Mouse (Mus musculus) hindbrain, postnatal 0 days (tissue): Measurements from ENCODE around the gene Gatd1. TPM values are rescaled to one million over a fixed set of nuclear protein-coding genes. Genes with fewer than 3 reads are reported as not detected.

Experiments used
- ATAC-seq: fragments of 200-750 bp; cut with Nextera tagmentation; 2 replicates; pipeline ENCODE4 v1.8.0; 2017; ENCODE audit warnings: mild to moderate bottlenecking, moderate TSS enrichment, moderate library complexity
- DNase-seq: peaks from one replicate; pipeline ENCODE4 v3.0.0-alpha.2; 2015; ENCODE audit warnings: low spot score
- H3K27ac ChIP-seq: fragments of 300-500 bp; sonication (generic); 2 replicates; pipeline ENCODE4 v1.5.1; 2014; ENCODE audit warnings: mild to moderate bottlenecking
- H3K27me3 ChIP-seq: fragments of 300-500 bp; sonication (generic); 2 replicates; pipeline ENCODE4 v1.6.1; 2014; ENCODE audit warnings: low read length, mixed read lengths; ENCODE audit not compliant: insufficient read depth
- H3K36me3 ChIP-seq: fragments of 300-500 bp; sonication (generic); 2 replicates; pipeline ENCODE4 v1.6.1; 2014; ENCODE audit warnings: low read length, mixed read lengths; ENCODE audit not compliant: insufficient read depth
- H3K4me1 ChIP-seq: fragments of 300-500 bp; sonication (generic); 2 replicates; pipeline ENCODE4 v1.6.1; 2014; ENCODE audit warnings: antibody characterized with exemption, low read length, mixed read lengths; ENCODE audit not compliant: insufficient read depth
- H3K4me2 ChIP-seq: fragments of 300-500 bp; sonication (generic); 2 replicates; pipeline ENCODE4 v1.6.1; 2014; ENCODE audit warnings: low read depth, mild to moderate bottlenecking, low read length, moderate library complexity, mixed read lengths
- H3K4me3 ChIP-seq: fragments of 300-500 bp; sonication (generic); 2 replicates; pipeline ENCODE4 v1.5.1; 2014; ENCODE audit warnings: low read length
- H3K9ac ChIP-seq: fragments of 300-500 bp; sonication (generic); replicated peaks from 2 replicates; pipeline ENCODE4 v1.6.1; 2014; ENCODE audit warnings: mild to moderate bottlenecking, low read length, moderate library complexity, mixed read lengths
- H3K9me3 ChIP-seq: fragments of 300-500 bp; sonication (generic); 2 replicates; pipeline ENCODE4 v1.6.1; 2016; ENCODE audit warnings: low read length, mixed read lengths
- CTCF ChIP-seq: IDR thresholded peaks from 2 replicates; pipeline ENCODE4 v1.5.1; 2016; ENCODE audit warnings: antibody characterized with exemption, control low read depth, low read depth
- WGBS: fragments of 180-500 bp; shearing (Covaris S2); extraction: QIAGEN DNeasy Blood & Tissue Kit; methylation state at CpG from one replicate; pipeline ENCODE4 v1.1.7; 2014; 5-methylcytosine and 5-hydroxymethylcytosine counted together
- polyA plus RNA-seq: library from polyadenylated mRNA; unstranded; fragments of >200 nt; fragmentation: Nextera tagmentation; extraction: Ambion mirVana; gene quantifications from 2 replicates; pipeline ENCODE4 v1.2.1, GENCODE M21; 2015
- total RNA-seq: library from RNA; depleted of rRNA; stranded (reverse); fragments of >200 nt; gene quantifications from 2 replicates; pipeline ENCODE4 v1.2.3, GENCODE M21; 2014; rRNA removed

The Gatd1 gene
- total and polyA plus RNA-seq, 2 experiments from 2014 or later: 49.4 to 74.4 TPM

DNA sequence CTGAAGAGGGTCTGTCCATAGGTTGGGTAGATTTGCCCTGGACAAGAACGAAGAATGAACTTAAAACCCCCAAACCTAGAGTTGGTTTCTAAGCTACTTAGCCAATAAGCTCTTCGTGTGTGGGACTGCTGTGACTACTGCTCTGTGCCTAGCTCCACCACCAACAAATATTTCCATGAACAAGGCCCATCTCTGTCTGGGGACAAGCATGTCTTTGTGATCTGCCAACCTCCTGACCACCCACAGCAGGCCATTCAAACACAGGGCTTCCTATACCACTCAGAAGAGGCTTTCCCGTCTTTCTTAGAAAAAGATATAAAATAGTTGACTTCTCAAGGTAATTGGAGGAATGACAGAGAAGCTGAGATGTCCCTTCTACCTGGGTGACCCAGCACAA is 48.9 kb downstream of the Gatd1 start:
- H3K4me1 ChIP-seq: no peaks in the 10 kb centered on the region
- H3K36me3 ChIP-seq: no peaks in the 10 kb centered on the region
- no peak overlapping the region for H3K4me3 ChIP-seq
- H3K27me3 ChIP-seq: no peaks in the 10 kb centered on the region
- TF ChIP-seq CTCF: no peak
- H3K27ac ChIP-seq: no peak overlapping the region
- 66% methylated on average over 3 of the region's 3 CpGs for WGBS
- ATAC-seq (no peak), DNase-seq (no peak)
- no peak overlapping the region for H3K4me2 ChIP-seq
- H3K9ac ChIP-seq: no peak overlapping the region
- H3K9me3 ChIP-seq: no peaks in the 10 kb centered on the region

DNA sequence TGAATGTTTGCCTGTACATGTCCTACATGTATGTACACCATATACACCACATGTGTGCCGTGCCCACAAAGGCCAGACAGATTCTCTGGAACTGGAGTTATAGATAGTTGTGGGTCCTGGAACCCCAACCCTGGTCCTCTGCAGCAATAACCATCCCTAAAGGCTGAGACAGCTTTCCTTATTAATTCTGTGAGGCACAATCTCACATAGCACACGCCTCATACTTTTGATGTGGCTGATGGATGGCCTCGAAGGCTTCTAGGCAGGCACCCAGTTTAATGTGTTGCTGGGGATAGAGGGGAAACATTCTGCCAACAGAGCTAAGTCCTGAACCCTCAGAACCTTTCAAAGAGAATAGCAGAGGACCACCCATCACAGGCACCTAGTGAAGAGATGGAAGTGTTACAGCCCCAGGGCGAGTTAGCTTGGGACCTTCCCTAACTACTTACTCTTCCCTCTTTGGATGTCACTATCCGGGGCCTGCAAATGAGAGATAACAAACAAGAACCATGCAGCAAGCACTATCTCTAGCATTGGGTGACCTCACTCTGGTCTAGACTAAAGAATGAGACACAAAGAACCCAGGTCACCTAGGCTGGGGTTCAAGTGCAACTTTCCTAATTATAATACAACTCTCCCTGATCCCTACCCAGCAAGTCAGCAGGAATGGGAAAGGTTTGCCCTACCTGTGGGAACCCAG is 49.4 kb downstream of the Gatd1 start:
- Histone ChIP-seq H3K9ac (no peak overlapping the region), H3K36me3 (no peaks in the 10 kb centered on the region), H3K4me3 (no peak overlapping the region), H3K27ac (no peak overlapping the region), H3K9me3 (no peaks in the 10 kb centered on the region), H3K4me2 (no peak overlapping the region), H3K4me1 (no peaks in the 10 kb centered on the region), H3K27me3 (no peaks in the 10 kb centered on the region)
- ATAC-seq: no peak
- no peak for DNase-seq
- TF ChIP-seq CTCF: no peak
- 81% methylated on average over 5 of the region's 5 CpGs for WGBS

DNA sequence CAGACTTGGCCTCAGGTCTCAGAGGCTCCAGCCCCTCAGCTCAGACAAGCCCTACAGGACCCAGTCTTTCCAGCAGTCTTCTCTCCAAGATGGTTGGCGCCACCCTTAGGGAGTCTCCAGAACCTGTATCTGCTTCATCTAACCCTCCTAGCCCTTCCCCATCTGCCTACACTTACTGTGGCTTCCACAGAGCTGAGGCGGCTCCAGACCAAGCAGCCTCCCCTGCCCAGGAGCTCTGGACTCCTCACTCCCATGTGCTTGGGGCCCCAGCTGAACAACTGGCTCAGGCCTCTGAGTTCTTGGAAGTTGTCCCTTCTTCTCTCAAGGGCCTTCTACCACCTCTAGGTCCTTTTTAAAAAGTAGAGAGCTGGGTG is 50.2 kb downstream of the Gatd1 start:
- no peaks in the 10 kb centered on the region for H3K4me1 ChIP-seq
- no peak overlapping the region for H3K4me2 ChIP-seq
- H3K27me3 ChIP-seq: no peaks in the 10 kb centered on the region
- H3K27ac ChIP-seq: no peak overlapping the region
- no peak for TF ChIP-seq CTCF
- DNase-seq: no peak
- ATAC-seq: peak; percentile 28
- H3K9me3 ChIP-seq: no peaks in the 10 kb centered on the region
- WGBS: 63% methylated on average over 2 of the region's 2 CpGs
- no peak overlapping the region for H3K9ac ChIP-seq
- no peaks in the 10 kb centered on the region for H3K36me3 ChIP-seq
- no peak overlapping the region for H3K4me3 ChIP-seq

DNA sequence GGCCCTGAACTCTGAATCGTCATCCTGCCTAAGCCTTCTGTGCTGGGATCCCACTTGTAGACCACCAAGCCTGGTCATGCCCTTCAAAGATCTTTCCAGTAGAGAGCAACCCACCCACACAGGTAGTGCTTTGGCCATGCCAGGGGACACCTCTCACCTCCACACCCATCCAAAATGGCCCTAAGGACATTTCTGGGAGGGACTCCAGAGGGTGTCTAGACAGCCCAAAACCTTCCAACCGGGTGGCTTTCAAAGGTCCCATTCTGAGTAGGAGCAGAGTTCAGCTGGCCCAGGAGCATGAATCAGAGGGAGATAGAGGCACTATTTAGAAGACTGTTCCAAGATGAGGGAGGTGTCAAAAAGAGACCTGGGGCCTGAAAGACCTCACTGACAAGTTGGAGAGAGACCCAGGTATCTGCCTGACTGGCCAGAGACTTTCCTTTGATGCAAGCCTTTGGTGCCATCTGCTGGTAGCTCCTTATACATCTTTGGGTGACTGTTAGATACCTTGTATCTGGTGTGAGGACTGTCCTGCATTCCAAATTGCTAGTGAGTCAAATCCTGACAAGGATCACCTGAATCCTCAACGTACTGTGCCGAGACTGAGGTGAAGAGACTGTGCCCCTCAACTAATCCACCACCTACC is 50.7 kb downstream of the Gatd1 start:
- ATAC-seq: peak; percentile 80
- no peaks in the 10 kb centered on the region for H3K36me3 ChIP-seq
- H3K4me2 ChIP-seq: no peak overlapping the region
- no peaks in the 10 kb centered on the region for H3K4me1 ChIP-seq
- H3K9ac ChIP-seq: no peak overlapping the region
- peak; percentile 87 for TF ChIP-seq CTCF
- whole genome bisulfite sequencing: 58% methylated on average over 4 of the region's 4 CpGs
- peak; percentile 90 for DNase-seq
- H3K9me3 ChIP-seq: no peaks in the 10 kb centered on the region
- H3K27ac ChIP-seq: no peak overlapping the region
- no peaks in the 10 kb centered on the region for H3K27me3 ChIP-seq
- no peak overlapping the region for H3K4me3 ChIP-seq

DNA sequence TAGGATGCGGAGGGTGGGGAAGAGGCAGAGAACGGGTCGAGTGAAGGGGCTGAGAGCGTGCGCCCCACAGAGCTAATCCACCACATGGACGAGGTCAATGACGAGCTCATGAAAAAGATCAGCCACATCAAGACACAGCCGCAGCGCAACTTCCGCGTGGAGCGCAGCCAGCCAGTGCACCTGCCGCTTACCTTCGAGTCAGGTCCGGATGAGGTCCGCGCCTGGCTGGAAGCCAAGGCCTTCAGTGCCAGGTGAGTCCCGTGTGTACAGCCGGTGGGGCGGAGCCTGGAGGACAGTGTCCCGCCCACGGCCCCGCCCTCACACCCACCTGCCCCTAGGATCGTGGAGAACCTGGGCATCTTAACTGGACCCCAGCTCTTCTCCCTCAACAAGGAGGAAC is 52.4 kb downstream of the Gatd1 start:
- Histone ChIP-seq H3K4me2 (no peak overlapping the region), H3K27ac (no peak overlapping the region), H3K9me3 (no peaks in the 10 kb centered on the region), H3K4me1 (no peaks in the 10 kb centered on the region), H3K36me3 (no peaks in the 10 kb centered on the region), H3K27me3 (no peaks in the 10 kb centered on the region), H3K9ac (no peak overlapping the region), H3K4me3 (no peak overlapping the region)
- DNase-seq (peak; percentile 8), ATAC-seq (no peak)
- 20% methylated on average over 24 of the region's 24 CpGs for WGBS
- no peak for TF ChIP-seq CTCF

Other genes starting within 250 kb of the Gatd1 start
- 65.2 and 74.3 TPM in 2 replicates for gene Rnh1, start 241.3 kb downstream of the Gatd1 start, total RNA-seq
- gene Rnh1, start 241.3 kb downstream of the Gatd1 start, polyA plus RNA-seq: 55.3 and 55.7 TPM in 2 replicates
- 115 and 120 TPM in 2 replicates for gene Hras, start 220.1 kb downstream of the Gatd1 start, total RNA-seq
- gene Hras, start 220.1 kb downstream of the Gatd1 start, polyA plus RNA-seq: 189 and 204 TPM in 2 replicates
- 9.5 and 19.7 TPM in 2 replicates for gene Lrrc56, start 220.0 kb downstream of the Gatd1 start, total RNA-seq
- gene Lrrc56, start 220.0 kb downstream of the Gatd1 start, polyA plus RNA-seq: 5.7 and 7.2 TPM in 2 replicates
- 0.14 TPM in 1 of 2 replicates, not detected in the other for gene Lmntd2, start 200.1 kb downstream of the Gatd1 start, total RNA-seq
- gene Lmntd2, start 200.1 kb downstream of the Gatd1 start, polyA plus RNA-seq: 0.29 and 0.40 TPM in 2 replicates
- gene Rassf7, start 198.3 kb downstream of the Gatd1 start, total RNA-seq: 24.5 and 35.7 TPM in 2 replicates
- gene Rassf7, start 198.3 kb downstream of the Gatd1 start, polyA plus RNA-seq: 19.6 and 23.3 TPM in 2 replicates
- 52.2 and 56.4 TPM in 2 replicates for gene Phrf1, start 185.4 kb downstream of the Gatd1 start, total RNA-seq
- gene Phrf1, start 185.4 kb downstream of the Gatd1 start, polyA plus RNA-seq: 35.6 and 38.0 TPM in 2 replicates
- gene Irf7, start 147.7 kb downstream of the Gatd1 start, total RNA-seq: 3.9 and 7.0 TPM in 2 replicates
- 3.3 and 5.5 TPM in 2 replicates for gene Irf7, start 147.7 kb downstream of the Gatd1 start, polyA plus RNA-seq
- not detected in 2 replicates for gene Cdhr5, start 137.3 kb downstream of the Gatd1 start, total RNA-seq
- gene Cdhr5, start 137.3 kb downstream of the Gatd1 start, polyA plus RNA-seq: 0.23 TPM in 1 of 2 replicates, not detected in the other
- 3.7 TPM in 1 of 2 replicates, not detected in the other for gene Sct, start 135.0 kb downstream of the Gatd1 start, total RNA-seq
- 7.6 and 9.9 TPM in 2 replicates for gene Sct, start 135.0 kb downstream of the Gatd1 start, polyA plus RNA-seq
- gene Drd4, start 122.1 kb downstream of the Gatd1 start, total RNA-seq: 0.54 and 0.94 TPM in 2 replicates
- gene Drd4, start 122.1 kb downstream of the Gatd1 start, polyA plus RNA-seq: 0.73 and 0.79 TPM in 2 replicates
- gene Deaf1, start 86.4 kb downstream of the Gatd1 start, total RNA-seq: 218 and 220 TPM in 2 replicates
- 200 and 237 TPM in 2 replicates for gene Deaf1, start 86.4 kb downstream of the Gatd1 start, polyA plus RNA-seq
- gene Tmem80, start 86.4 kb downstream of the Gatd1 start, total RNA-seq: 31.6 and 36.4 TPM in 2 replicates
- gene Tmem80, start 86.4 kb downstream of the Gatd1 start, polyA plus RNA-seq: 42.0 and 44.9 TPM in 2 replicates
- 1.6 and 3.9 TPM in 2 replicates for gene Eps8l2, start 75.3 kb downstream of the Gatd1 start, total RNA-seq
- gene Eps8l2, start 75.3 kb downstream of the Gatd1 start, polyA plus RNA-seq: 1.5 and 2.4 TPM in 2 replicates
- 156 and 200 TPM in 2 replicates for gene Taldo1, start 21.9 kb downstream of the Gatd1 start, total RNA-seq
- gene Taldo1, start 21.9 kb downstream of the Gatd1 start, polyA plus RNA-seq: 252 and 258 TPM in 2 replicates
- 208 and 246 TPM in 2 replicates for gene Cend1, start 15.4 kb upstream of the Gatd1 start, total RNA-seq
- 219 and 255 TPM in 2 replicates for gene Cend1, start 15.4 kb upstream of the Gatd1 start, polyA plus RNA-seq
- gene Slc25a22, start 23.8 kb upstream of the Gatd1 start, total RNA-seq: 126 and 138 TPM in 2 replicates
- 79.9 and 87.3 TPM in 2 replicates for gene Slc25a22, start 23.8 kb upstream of the Gatd1 start, polyA plus RNA-seq
- 3.6 and 4.6 TPM in 2 replicates for gene Pidd1, start 29.9 kb upstream of the Gatd1 start, total RNA-seq
- 2.4 and 2.5 TPM in 2 replicates for gene Pidd1, start 29.9 kb upstream of the Gatd1 start, polyA plus RNA-seq
- gene Rplp2, start 33.2 kb upstream of the Gatd1 start, total RNA-seq: 179 and 249 TPM in 2 replicates
- gene Rplp2, start 33.2 kb upstream of the Gatd1 start, polyA plus RNA-seq: 839 and 863 TPM in 2 replicates
- gene Pnpla2, start 41.1 kb upstream of the Gatd1 start, total RNA-seq: 8.5 and 10.0 TPM in 2 replicates
- 20.0 and 22.4 TPM in 2 replicates for gene Pnpla2, start 41.1 kb upstream of the Gatd1 start, polyA plus RNA-seq
- 2.1 and 5.0 TPM in 2 replicates for gene Cracr2b, start 47.0 kb upstream of the Gatd1 start, total RNA-seq
- gene Cracr2b, start 47.0 kb upstream of the Gatd1 start, polyA plus RNA-seq: 6.7 and 9.1 TPM in 2 replicates
- 62.6 and 79.4 TPM in 2 replicates for gene Cd151, start 53.3 kb upstream of the Gatd1 start, total RNA-seq
- 16.1 and 18.5 TPM in 2 replicates for gene Cd151, start 53.3 kb upstream of the Gatd1 start, polyA plus RNA-seq
- 25.5 and 46.1 TPM in 2 replicates for gene Polr2l, start 61.0 kb upstream of the Gatd1 start, total RNA-seq
- gene Polr2l, start 61.0 kb upstream of the Gatd1 start, polyA plus RNA-seq: 75.9 and 81.6 TPM in 2 replicates
- gene Tspan4, start 61.1 kb upstream of the Gatd1 start, total RNA-seq: 101 and 119 TPM in 2 replicates
- 78.2 and 83.9 TPM in 2 replicates for gene Tspan4, start 61.1 kb upstream of the Gatd1 start, polyA plus RNA-seq
- 34.2 and 55.2 TPM in 2 replicates for gene Chid1, start 125.7 kb upstream of the Gatd1 start, total RNA-seq
- gene Chid1, start 125.7 kb upstream of the Gatd1 start, polyA plus RNA-seq: 47.8 and 48.3 TPM in 2 replicates
- gene Ap2a2, start 148.0 kb upstream of the Gatd1 start, total RNA-seq: 209 and 214 TPM in 2 replicates
- 110 and 115 TPM in 2 replicates for gene Ap2a2, start 148.0 kb upstream of the Gatd1 start, polyA plus RNA-seq
- not detected in 2 replicates for gene Muc6, start 241.2 kb upstream of the Gatd1 start, total RNA-seq
- 0.13 and 0.23 TPM in 2 replicates for gene Muc6, start 241.2 kb upstream of the Gatd1 start, polyA plus RNA-seq